Mouse (Mus musculus): ENCODE data around the gene Gm20671. TPM values are rescaled to one million over a fixed set of nuclear protein-coding genes. Genes with fewer than 3 reads are reported as not detected.

Gm20671 gene
- total RNA-seq, 2 experiments from 2014 or later: not detected

Other genes starting within 250 kb of the Gm20671 start
- gene Yes1, start 215.9 kb downstream of the Gm20671 start, total RNA-seq (2021): 10 to 100 TPM; 11.4 to 12.5 TPM
- 10 to 100 TPM; 61.4 to 65.8 TPM for gene Pisd, start 41.5 kb downstream of the Gm20671 start, total RNA-seq (2021)
- 10 to 100 TPM; 36.3 to 39.8 TPM for gene Prr14l, start 27.1 kb upstream of the Gm20671 start, total RNA-seq (2021)
- 10 to 100 TPM; 65.8 to 76.7 TPM for gene Depdc5, start 36.6 kb upstream of the Gm20671 start, total RNA-seq (2021)
- 1,000 to 10,000 TPM; 1,087 to 1,156 TPM for gene Ywhah, start 191.7 kb upstream of the Gm20671 start, total RNA-seq (2021)